Mouse (Mus musculus) E14TG2a.4 (cell line): ENCODE measurements at regions not wholly inside any gene's neighbourhood (a gene's known extent, or its start where the extent isn't known, plus 50 kb on each side); places are given as distances from the start of the nearest gene placed in this dataset.

Source experiments
- CTCF ChIP-seq: conservative IDR thresholded peaks from 2 replicates; pipeline ENCODE4 v1.5.1; 2014; ENCODE audit warnings: low read length
- NANOG ChIP-seq: IDR thresholded peaks from 2 replicates; pipeline ENCODE4 v1.6.1; 2014; ENCODE audit warnings: borderline replicate concordance, low read length, mixed read lengths

DNA sequence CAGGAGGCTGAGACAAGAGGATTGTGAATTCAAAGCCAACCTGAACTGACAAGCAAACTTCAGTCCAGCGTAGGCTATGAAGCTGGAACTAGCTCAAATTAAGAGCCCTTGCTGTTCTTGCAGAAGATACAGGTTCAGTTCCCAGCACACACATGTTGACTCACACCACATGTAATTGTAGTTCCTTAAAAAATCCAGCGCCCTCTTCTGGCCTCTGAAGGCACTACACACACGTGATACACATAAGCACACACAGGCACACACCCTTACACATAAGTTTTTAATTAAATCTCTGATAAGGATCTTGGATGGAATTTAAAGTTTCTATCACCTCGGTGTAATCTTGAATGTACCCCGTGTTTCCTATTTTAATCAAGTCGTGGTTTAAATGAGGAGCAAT lies 65.2 kb upstream of the Rpl38 start:
- peak; percentile 68 for TF ChIP-seq CTCF
- no peak for TF ChIP-seq NANOG
